Mouse (Mus musculus) bone marrow, adult 2 months (tissue): ENCODE data around the gene Mettl14.

Experiments used
- CTCF ChIP-seq: fragments of 200-500 bp; IDR thresholded peaks from 2 replicates; pipeline ENCODE4 v1.5.1; 2011; ENCODE audit warnings: low read length, control low read depth; ENCODE audit not compliant: control insufficient read depth, insufficient read depth
- POLR2A ChIP-seq: fragments of 200-500 bp; IDR thresholded peaks from 2 replicates; pipeline ENCODE4 v1.6.1; 2011; ENCODE audit warnings: low read depth, mild to moderate bottlenecking, control low read depth, low read length, borderline replicate concordance; ENCODE audit not compliant: control insufficient read depth

DNA sequence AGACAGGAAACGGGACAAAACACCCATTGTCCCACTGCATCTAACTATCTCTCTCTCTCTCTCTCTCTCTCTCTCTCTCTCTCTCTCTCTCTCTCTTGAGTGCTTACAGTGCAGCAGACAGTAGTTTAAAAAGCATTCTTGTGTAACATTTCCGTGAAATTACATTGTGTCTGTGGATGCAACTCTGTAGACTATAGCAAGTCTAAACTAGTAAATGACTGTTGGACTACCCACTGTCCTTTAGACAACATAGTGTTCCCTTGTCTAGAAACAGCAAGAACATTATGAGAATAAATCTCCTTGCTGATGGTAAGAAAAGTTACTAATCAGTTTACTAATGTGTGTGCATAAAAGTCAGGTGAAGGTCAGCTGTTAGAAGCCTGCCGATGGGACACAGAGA lies 47.5 kb upstream of the Mettl14 start:
- TF ChIP-seq CTCF (no peak), POLR2A (no peak)
